Mouse (Mus musculus): ENCODE results near the gene Trappc6b. TPM values are rescaled to one million over a fixed set of nuclear protein-coding genes. Genes with fewer than 3 reads are reported as not detected.

Trappc6b gene
- 45.9 and 48.1 TPM in 2 replicates for total RNA-seq (2012; rRNA removed)
- polyA plus RNA-seq (2012; ENCODE audit: insufficient read depth in 1 of 2, insufficient read length in 2 of 2, low read depth in 1 of 2, low replicate concordance in 2 of 2, missing spikeins in 1 of 2) = 10 to 100 TPM in 1 of 2 experiments, not detected in 1; 75.3 TPM

- no peaks in the 10 kb centered on the region for H3K27me3 ChIP-seq (ENCODE audit: control insufficient read depth in 1 of 2, insufficient read depth in 2 of 2, low read length in 2 of 2)
- peak within 1 kb of the TSS; percentile 80 for H3K27ac ChIP-seq (ENCODE audit: control insufficient read depth, low read depth, low read length)
- H3K4me3 ChIP-seq (ENCODE audit: control insufficient read depth in 1 of 2, insufficient read depth in 1 of 2, low read depth in 2 of 2, low read length in 2 of 2) = peak within 1 kb of the TSS; percentile 84 to 94
- peaks cover 33% of the 10 kb centered on the region for H3K79me2 ChIP-seq (ENCODE audit: control insufficient read depth, insufficient read depth, low read length, poor library complexity)
- peak; percentile 88 for DNase-seq (ENCODE audit: low read depth, low spot score)
- H3K9ac ChIP-seq (ENCODE audit: control insufficient read depth, low read depth, low read length, poor library complexity, severe bottlenecking) = peak within 1 kb of the TSS; percentile 80
- peaks cover 0 to 43% of the 10 kb centered on the region in 2 experiments; a peak in 3 of 4 replicates for H3K36me3 ChIP-seq (ENCODE audit: control insufficient read depth in 1 of 2, insufficient read depth in 2 of 2, low read length in 2 of 2)
- peaks cover 10 to 29% of the 10 kb centered on the region in 2 experiments for H3K4me1 ChIP-seq (ENCODE audit: control insufficient read depth in 1 of 2, insufficient read depth in 2 of 2, low read length in 2 of 2)
- no peaks in the 10 kb centered on the region for H3K9me3 ChIP-seq (replicated peaks; ENCODE audit: insufficient read depth, low read length)
- TF ChIP-seq ETS1 (IDR thresholded peaks at IDR 0.05; ENCODE audit: low read depth, low read length) (no peak), MXI1 (IDR thresholded peaks at IDR 0.05; ENCODE audit: low read depth, low read length) (peak; percentile 31; the same call in 1 of the 2 replicates), NRF1 (IDR thresholded peaks at IDR 0.05; ENCODE audit: insufficient read depth, low read depth, low read length, poor library complexity, severe bottlenecking) (no peak), NELFE (IDR thresholded peaks at IDR 0.05; ENCODE audit: low read depth, low read length) (peak; percentile 82), ZNF384 (IDR thresholded peaks at IDR 0.05; ENCODE audit: low read depth, low read length) (no peak), KAT2A (conservative IDR thresholded peaks at IDR 0.05; ENCODE audit: low read depth, low read length) (no peak), TCF12 (IDR thresholded peaks at IDR 0.05; ENCODE audit: low read depth, low read length) (peak; percentile 62), USF2 (IDR thresholded peaks at IDR 0.05; ENCODE audit: borderline replicate concordance in 1 of 2, insufficient read depth in 1 of 2, low read depth in 1 of 2, low read length in 2 of 2) (no peak), MAX (IDR thresholded peaks at IDR 0.05; ENCODE audit: low read length) (no peak), TAL1 (IDR thresholded peaks at IDR 0.05; ENCODE audit: low read length) (no peak), GABPA (IDR thresholded peaks at IDR 0.05; ENCODE audit: low read depth, low read length) (no peak), RCOR1 (IDR thresholded peaks at IDR 0.05; ENCODE audit: low read depth, low read length) (no peak), ELF1 (IDR thresholded peaks at IDR 0.05; ENCODE audit: low read depth, low read length) (peak; percentile 71), UBTF (IDR thresholded peaks at IDR 0.05; ENCODE audit: borderline replicate concordance, insufficient read depth, low read depth, low read length) (no peak), RAD21 (IDR thresholded peaks at IDR 0.05; ENCODE audit: low read depth, low read length) (no peak), ZMIZ1 (IDR thresholded peaks at IDR 0.05; ENCODE audit: low read depth, low read length) (peak; percentile 69; the same call in 1 of the 2 replicates), MEF2A (IDR thresholded peaks at IDR 0.05; ENCODE audit: extremely low read depth, insufficient replicate concordance, low read depth, low read length, poor library complexity, severe bottlenecking) (no peak), MYC (IDR thresholded peaks at IDR 0.05; ENCODE audit: low read depth, low read length) (no peak), MAFK (IDR thresholded peaks at IDR 0.05; ENCODE audit: borderline replicate concordance, low read depth, low read length) (no peak), POLR2AphosphoS5 (IDR thresholded peaks at IDR 0.05; ENCODE audit: borderline replicate concordance, low read depth, low read length) (no peak), HCFC1 (IDR thresholded peaks at IDR 0.05; ENCODE audit: low read depth, low read length) (peak; percentile 76), JUND (IDR thresholded peaks at IDR 0.05; ENCODE audit: low read depth, low read length) (no peak), MAZ (IDR thresholded peaks at IDR 0.05; ENCODE audit: low read depth, low read length) (no peak), EP300 (IDR thresholded peaks at IDR 0.05; ENCODE audit: low read depth in 1 of 2, low read length in 2 of 2) (peak in 1 of 2 experiments; percentile 26; a peak in 1 of 4 replicates), BHLHE40 (IDR thresholded peaks at IDR 0.05; ENCODE audit: borderline replicate concordance, low read depth, low read length) (no peak), CHD2 (IDR thresholded peaks at IDR 0.05; ENCODE audit: low read length) (no peak), GATA1 (IDR thresholded peaks at IDR 0.05; ENCODE audit: low read depth, low read length) (no peak), CTCF (IDR thresholded peaks at IDR 0.05 in 2 of 3, conservative IDR thresholded peaks at IDR 0.05 in 1 of 3; ENCODE audit: control insufficient read depth in 1 of 3, insufficient read depth in 1 of 3, low read depth in 2 of 3, low read length in 3 of 3, poor library complexity in 1 of 3, severe bottlenecking in 1 of 3) (no peak), MYB (IDR thresholded peaks at IDR 0.05; ENCODE audit: low read depth, low read length) (no peak), SMC3 (IDR thresholded peaks at IDR 0.05; ENCODE audit: low read depth, low read length) (no peak), CHD1 (IDR thresholded peaks at IDR 0.05; ENCODE audit: low read depth, low read length) (no peak), ZKSCAN1 (IDR thresholded peaks at IDR 0.05; ENCODE audit: low read depth, low read length) (no peak), ZC3H11A (IDR thresholded peaks at IDR 0.05; ENCODE audit: low read depth, low read length) (no peak), USF1 (IDR thresholded peaks at IDR 0.05; ENCODE audit: low read depth, low read length) (no peak), TBP (IDR thresholded peaks at IDR 0.05; ENCODE audit: low read depth, low read length) (peak; percentile 50; the same call in 1 of the 2 replicates), POLR2A (IDR thresholded peaks at IDR 0.05; ENCODE audit: control insufficient read depth in 1 of 2, insufficient read depth in 1 of 2, low read depth in 1 of 2, low read length in 2 of 2, poor library complexity in 1 of 2) (peak; percentile 89 to 92)
Observed at GRCm38 (mm10) chr12:59060993-59061595, at the start of gene Trappc6b. Trappc6b (minus strand) TSS chr12:59061472.
